27 mouse cellular contexts compared by ENCODE assay signal in the genomic region with DNA sequence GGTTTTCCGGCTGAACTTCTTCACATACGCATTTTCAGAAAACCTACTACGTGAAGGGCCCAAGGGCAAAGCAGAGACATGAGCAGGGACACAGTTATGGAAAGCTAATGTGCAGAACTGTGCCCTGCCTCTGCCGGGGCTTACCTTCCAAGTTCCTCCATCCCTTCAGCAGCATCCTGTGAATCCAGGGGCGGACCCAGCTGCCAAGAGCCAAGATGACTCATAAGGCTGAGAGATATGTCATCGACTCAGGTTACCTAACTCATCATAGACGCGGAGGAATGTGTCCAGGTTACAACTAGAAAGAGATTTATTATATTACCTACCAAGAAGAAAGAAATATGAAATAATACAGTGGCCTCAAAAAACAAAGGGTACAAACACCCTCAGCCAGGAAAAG. TPM values are rescaled to one million over a fixed set of nuclear protein-coding genes. Genes with fewer than 3 reads are reported as not detected.
DNase-seq lines count a peak whose midpoint lies in the region; ATAC-seq and TF ChIP-seq lines count a peak whose summit lies in the region.
"Had no signal": no experiment of that assay in that cellular context is flagged by ENCODE, and none has a peak within 500 bp of the region (broad histone marks: within the 10 kb centered on the region; RNA-seq: fewer than 3 reads in every experiment).

No protein-coding gene starts in this region.

- no peaks in the 10 kb centered on the region for H3K9me3 ChIP-seq in kidney, embryonic 14.5 days (ENCODE audit: control insufficient read depth, low read length)
- H3K9me3 ChIP-seq: embryonic facial prominence, embryonic 13.5 days; heart, embryonic 15.5 days; limb, embryonic 15.5 days; stomach, embryonic 15.5 days had no signal

- CTCF ChIA-PET in Patski (lab: Charles Lee): interaction anchor here (0.7 kb wide), 1 partner anchor 44 kb away, joined by 3 read pairs; no protein-coding TSS in a partner anchor

- TF ChIP-seq CTCF in Patski (IDR thresholded peaks at IDR 0.05): no peak

- H3K9ac ChIP-seq in kidney, embryonic 14.5 days (ENCODE audit: low read depth, low read length): no peak overlapping the region
- H3K9ac ChIP-seq: embryonic facial prominence, embryonic 13.5 days; heart, embryonic 15.5 days; hindbrain, embryonic 14.5 days; limb, embryonic 15.5 days; liver, embryonic 14.5 days; lung, embryonic 14.5 days; stomach, embryonic 15.5 days had no signal

- no peak overlapping the region for H3K4me2 ChIP-seq in kidney, embryonic 14.5 days (replicated peaks; ENCODE audit: low read depth, low read length)
- H3K4me2 ChIP-seq: embryonic facial prominence, embryonic 13.5 days; heart, embryonic 15.5 days; hindbrain, embryonic 14.5 days; limb, embryonic 15.5 days; lung, embryonic 14.5 days; stomach, embryonic 15.5 days had no signal

- peak; percentile 31 to 66 for DNase-seq in frontal cortex, adult 2 months (ENCODE audit: extremely low spot score in 1 of 2, low spot score in 1 of 2)
- DNase-seq in frontal cortex, postnatal 25 days (ENCODE audit: low spot score in 2 of 2): no peak
- DNase-seq in right cerebral cortex, adult 2 months (ENCODE audit: low spot score in 2 of 2): peak; percentile 36 to 45
- no peak for DNase-seq in right cerebral cortex, postnatal 14 days
- DNase-seq in Patski (ENCODE audit: low read depth, low spot score) (no peak), adipocyte (ENCODE audit: low spot score) (no peak)
- DNase-seq: cerebellum, adult 18-20 months; cerebellum, postnatal 25 days; gastrocnemius, adult 2 months; heart, postnatal 4 days; kidney, adult 18-20 months; layer of hippocampus, adult 9-11 months; lung, embryonic 14.5 days; lung, postnatal 4 days; midbrain, embryonic 14.5 days; thymus, adult 2 months had no signal

- no peaks in the 10 kb centered on the region for H3K27me3 ChIP-seq in Patski
- no peaks in the 10 kb centered on the region for H3K27me3 ChIP-seq in kidney, embryonic 14.5 days (ENCODE audit: control insufficient read depth, insufficient read depth, low read length)
- H3K27me3 ChIP-seq: embryonic facial prominence, embryonic 13.5 days; heart, embryonic 15.5 days; limb, embryonic 15.5 days; stomach, embryonic 15.5 days had no signal

- peak; percentile 85 for ATAC-seq in Patski
- no peak for ATAC-seq in kidney, embryonic 14.5 days (ENCODE audit: low FRiP score, low TSS enrichment)
- ATAC-seq: activated CD4-positive, CD25-positive, alpha-beta regulatory T cell, adult 4 months; forebrain, embryonic 14.5 days; inflammation-experienced regulatory T-cells, adult 6 months had no signal

- no peaks in the 10 kb centered on the region; the same call in 1 of the 2 replicates for H3K36me3 ChIP-seq in kidney, embryonic 14.5 days (ENCODE audit: control insufficient read depth, insufficient read depth, low read length)
- H3K36me3 ChIP-seq: embryonic facial prominence, embryonic 13.5 days; heart, embryonic 15.5 days; limb, embryonic 15.5 days; stomach, embryonic 15.5 days had no signal

- in situ Hi-C loops in Patski (cut with MboI; ENCODE audit: low pct_unique_long_range_greater_than_20kb): loop anchor here (5.0 kb wide), 1 partner anchor 56 kb away; a partner anchor contains a TSS

- H3K4me3 ChIP-seq in kidney, embryonic 14.5 days (ENCODE audit: low read length): no peak overlapping the region
- H3K4me3 ChIP-seq: embryonic facial prominence, embryonic 13.5 days; gastrocnemius, adult 2 months; heart, embryonic 15.5 days; limb, embryonic 15.5 days; stomach, embryonic 15.5 days had no signal

- peaks cover 36% of the 10 kb centered on the region for H3K4me1 ChIP-seq in kidney, embryonic 14.5 days (ENCODE audit: control insufficient read depth, insufficient read depth, low read length)

- no peak overlapping the region for H3K27ac ChIP-seq in kidney, embryonic 14.5 days (ENCODE audit: low read depth, low read length)
- H3K27ac ChIP-seq: embryonic facial prominence, embryonic 13.5 days; gastrocnemius, adult 2 months; heart, embryonic 15.5 days; hindbrain, embryonic 14.5 days; kidney, postnatal 0 days; limb, embryonic 15.5 days; liver, embryonic 14.5 days; stomach, embryonic 15.5 days had no signal

- 70% methylated on average over 8 of the region's 8 CpGs for WGBS in kidney, embryonic 14.5 days

- POLR2A ChIA-PET in Patski (lab: Charles Lee): interaction anchor here (0.6 kb wide), 1 partner anchor 34 kb away, joined by 3 read pairs; no protein-coding TSS in a partner anchor

RNA-seq across cellular contexts. Expression of a gene that starts 56.2 kb away (rescaled TPM):
- 49.5 and 53.6 TPM in 2 replicates for polyA plus RNA-seq in frontal cortex, adult 2 months (2012; rRNA removed)
- 39.3 TPM for polyA plus RNA-seq in Patski (2021)
- polyA plus RNA-seq in kidney, embryonic 14.5 days (2014; fragmentation: Nextera tagmentation; extraction: Ambion mirVana): 58.5 and 67.4 TPM in 2 replicates

Comparison
In these comparisons a context has a peak if more than half of its experiments do, and no peak if none do; other contexts are left out.
1. DNase-seq: peak in frontal cortex, adult 2 months (2 of 2) and right cerebral cortex, adult 2 months (2 of 2); none in frontal cortex, postnatal 25 days (0 of 2), right cerebral cortex, postnatal 14 days (single experiment), Patski (single experiment) and adipocyte (single experiment).